Mouse (Mus musculus) regulatory T cell (primary cell): ENCODE measurements around the gene Pcif1.

Experiments
- in situ Hi-C: fragments of 300-600 bp; cut with MboI, MseI; formaldehyde crosslinking; loops from one replicate; pipeline ENCODE4 v1.15.1; 2025; ENCODE audit warnings: high pct_unique_total_duplicates

The Pcif1 gene

DNA sequence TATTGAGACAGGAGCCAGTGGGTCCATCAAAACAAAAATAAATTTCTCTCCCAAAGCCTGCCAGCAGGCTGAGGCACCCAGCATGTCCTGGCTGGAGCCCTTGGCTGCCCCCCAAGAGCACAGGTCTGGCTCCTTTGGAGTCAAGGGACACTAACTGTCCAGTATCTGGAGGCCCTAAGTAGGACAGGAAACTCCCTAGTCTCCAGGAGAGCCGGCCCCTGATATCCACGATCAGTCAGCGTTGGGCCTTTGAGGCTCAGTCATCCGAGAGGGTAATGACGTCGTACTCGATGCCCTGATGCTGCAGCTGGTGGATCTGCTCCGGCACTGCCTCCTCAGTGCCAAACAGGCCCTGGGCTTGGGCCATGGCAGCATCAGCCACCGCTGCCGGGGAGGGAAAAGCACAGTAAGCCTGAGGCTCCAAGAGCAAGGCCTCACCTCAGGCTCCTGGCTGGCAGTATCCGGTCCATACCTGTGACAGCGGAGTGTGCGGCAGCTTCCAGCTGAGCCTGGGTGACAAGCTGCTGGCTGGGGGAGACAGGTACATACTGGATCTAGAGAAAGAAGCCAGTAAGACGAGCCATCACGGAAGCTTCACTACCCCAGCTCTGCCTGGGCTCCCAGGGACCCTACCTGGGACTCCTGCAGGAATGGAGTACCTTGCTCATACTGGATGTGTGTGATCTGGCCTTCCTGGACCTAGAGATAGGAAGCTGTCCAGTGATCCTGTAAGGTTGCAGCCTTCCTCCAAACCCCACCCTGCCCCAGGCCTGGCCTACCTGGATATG lies 13.0 kb downstream of the Pcif1 start:
- in situ Hi-C loops = loop anchor here (25.0 kb wide), 1 partner anchor 1830 kb away; the partner anchor contains the start of gene Mybl2

DNA sequence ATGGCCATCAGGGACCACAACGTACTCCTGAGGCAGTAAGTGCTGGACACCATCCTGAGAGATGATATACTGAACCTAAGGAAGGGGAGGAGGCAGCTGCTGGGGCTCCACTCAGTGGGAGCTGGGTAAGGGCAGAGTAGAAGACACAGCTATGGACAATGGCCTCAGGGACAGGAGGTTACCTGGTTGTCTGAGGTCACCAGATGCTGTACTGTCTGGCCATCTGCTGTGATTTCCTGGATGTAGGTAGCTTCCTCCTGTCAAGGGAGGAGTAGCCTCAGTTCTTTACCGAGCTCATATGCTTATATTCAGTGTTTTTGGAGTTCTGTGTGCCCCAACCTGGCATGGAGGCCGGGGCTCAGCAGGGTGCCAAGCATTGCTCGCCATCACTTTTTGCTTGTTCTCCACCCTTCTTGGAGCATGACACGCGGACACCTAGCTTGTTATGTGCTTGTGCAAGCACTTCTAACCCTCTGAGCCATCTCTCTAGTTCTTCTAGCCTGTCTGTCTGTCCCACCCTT lies 13.7 kb downstream of the Pcif1 start:
- in situ Hi-C loops = loop anchor here (25.0 kb wide), 1 partner anchor 1830 kb away; the partner anchor contains the start of gene Mybl2

DNA sequence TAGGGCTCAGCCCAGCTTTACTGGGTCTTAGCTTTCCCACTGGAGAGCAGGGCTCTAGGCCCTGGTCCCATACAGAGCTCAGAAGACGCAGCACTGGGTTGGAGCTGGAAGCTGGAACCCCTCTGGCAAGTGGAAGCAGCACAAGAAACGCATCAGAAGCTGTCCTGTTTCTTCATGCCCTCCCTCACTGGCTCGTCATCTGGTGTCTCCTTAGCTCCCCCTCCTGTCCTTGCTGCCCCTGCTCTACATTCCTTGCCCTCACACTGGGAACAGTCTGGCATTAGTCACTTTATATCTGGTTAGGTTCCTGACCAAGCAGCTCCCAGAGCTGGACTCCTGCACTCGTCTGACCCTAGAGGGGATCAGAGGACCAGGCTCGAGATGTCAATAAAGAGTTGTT lies 14.9 kb downstream of the Pcif1 start:
- in situ Hi-C loops = loop anchor here (25.0 kb wide), 1 partner anchor 1832 kb away; the partner anchor contains the start of gene Mybl2

DNA sequence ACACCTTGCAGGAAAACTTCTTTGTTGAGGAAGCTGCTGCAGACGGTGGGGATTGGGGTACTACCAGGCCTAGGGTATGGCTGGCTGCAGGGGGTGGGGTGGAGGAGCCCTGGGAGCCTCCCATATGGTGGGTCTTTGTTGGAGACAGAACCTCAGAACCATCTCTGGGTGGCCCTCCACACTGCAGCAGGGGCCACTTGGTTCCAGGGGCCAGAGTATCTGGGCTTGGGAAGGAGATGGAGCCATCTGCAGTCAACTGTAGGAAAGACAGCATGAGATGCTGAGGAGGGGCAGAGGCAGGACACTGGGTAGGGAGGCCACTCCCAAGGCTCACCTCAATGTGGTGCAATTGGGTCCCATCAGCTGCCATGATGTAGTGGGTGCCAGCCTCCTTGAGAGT lies 15.5 kb downstream of the Pcif1 start:
- in situ Hi-C loops = loop anchor here (25.0 kb wide), 1 partner anchor 1832 kb away; the partner anchor contains the start of gene Mybl2

DNA sequence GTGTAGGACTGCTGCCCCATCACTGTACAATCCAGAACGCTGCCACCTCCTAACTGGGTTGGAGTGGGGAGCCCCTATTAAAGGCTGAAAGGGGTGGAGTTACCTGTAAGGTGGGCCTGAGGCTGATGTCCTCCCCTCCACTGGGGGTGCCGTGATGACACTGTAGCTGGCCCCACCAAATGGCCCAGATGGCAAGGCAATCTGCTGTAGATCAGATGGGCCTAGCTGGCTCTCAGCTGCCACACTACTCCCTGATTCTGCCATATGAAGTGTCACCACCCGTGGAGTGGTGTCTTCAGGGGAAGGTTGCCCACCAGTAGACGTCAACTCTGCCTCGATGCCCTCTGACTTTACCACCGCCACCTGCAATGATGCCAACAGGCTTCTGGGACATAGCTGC lies 16.8 kb downstream of the Pcif1 start:
- in situ Hi-C loops = loop anchor here (25.0 kb wide), 1 partner anchor 1834 kb away; the partner anchor contains the start of gene Mybl2

DNA sequence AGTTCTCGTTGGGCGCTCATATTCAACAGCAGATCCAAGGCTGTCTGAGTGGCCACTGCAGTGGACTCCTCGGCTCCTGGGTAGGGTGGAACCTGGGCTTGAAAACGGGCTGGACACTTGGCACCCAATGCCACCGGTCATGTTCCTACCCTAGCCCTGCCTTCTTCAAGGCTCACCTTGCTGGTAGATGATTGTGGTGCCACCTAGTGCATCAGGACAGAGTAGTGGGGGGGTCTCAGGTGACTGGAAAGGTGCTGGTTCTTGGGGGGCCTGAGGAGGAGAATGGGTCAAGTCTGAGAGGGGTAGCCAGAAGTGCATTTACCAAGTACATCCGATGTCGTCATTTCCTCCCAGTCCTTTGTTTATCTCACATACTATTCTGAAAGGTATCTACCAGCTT lies 18.9 kb downstream of the Pcif1 start:
- in situ Hi-C loops = loop anchor here (25.0 kb wide), 1 partner anchor 1836 kb away; the partner anchor contains the start of gene Mybl2

DNA sequence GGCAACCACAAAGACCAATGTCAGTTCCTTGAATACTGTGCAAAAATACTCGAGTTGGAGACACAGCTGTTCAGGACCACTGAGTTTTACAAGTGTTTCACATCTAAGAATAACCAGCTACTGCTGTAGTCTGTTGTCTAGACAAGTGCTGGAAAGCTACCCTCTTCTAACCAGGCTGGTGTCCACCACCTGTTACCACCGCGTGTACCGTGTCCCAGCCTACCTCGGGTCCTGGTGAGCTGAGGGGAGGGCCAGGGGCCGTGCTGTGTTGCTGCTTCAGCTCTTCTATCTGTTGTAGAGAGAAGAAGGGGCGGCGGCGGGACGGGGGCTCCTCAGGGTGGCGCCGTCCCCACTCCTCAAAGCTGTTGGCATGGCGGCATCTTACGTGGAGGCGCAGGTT lies 19.9 kb downstream of the Pcif1 start:
- in situ Hi-C loops = loop anchor here (25.0 kb wide), 1 partner anchor 1837 kb away; the partner anchor contains the start of gene Mybl2

DNA sequence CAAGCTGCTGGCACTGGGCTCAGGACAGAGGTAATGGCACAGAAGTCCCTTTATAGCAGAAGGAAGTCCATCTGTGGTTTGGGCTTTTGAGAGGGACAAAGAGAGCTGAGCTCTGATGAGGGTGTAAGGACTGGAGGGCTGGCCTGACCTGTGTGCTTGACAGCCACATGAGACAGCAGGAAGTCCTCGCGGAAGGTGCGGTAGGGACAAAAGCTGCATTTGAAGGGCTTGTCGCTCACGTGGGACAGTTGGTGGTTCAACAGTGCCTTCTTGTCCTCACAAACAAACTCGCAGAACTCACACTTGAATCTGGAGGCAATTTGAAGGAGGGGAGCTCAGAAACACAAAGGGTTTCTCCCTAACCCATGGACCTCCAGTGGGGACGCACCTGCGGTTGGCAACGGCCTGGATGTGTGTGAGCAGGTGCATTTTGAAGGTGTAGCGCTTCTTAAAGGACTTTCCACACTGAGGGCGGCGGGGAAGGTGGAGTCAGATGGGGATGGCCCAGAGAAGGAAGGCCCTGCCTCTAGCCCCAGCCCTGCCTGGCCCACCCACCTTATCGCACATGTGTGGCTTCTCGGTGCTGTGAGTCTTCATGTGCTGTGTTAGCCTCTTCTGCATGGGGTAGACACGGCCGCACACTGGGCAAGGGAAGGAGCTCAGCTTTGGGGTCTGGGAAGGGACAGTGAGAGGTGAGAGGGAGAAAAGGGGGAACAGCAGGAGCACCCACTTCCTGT lies 20.8 kb downstream of the Pcif1 start:
- in situ Hi-C loops = loop anchor here (25.0 kb wide), 1 partner anchor 1838 kb away; the partner anchor contains the start of gene Mybl2

DNA sequence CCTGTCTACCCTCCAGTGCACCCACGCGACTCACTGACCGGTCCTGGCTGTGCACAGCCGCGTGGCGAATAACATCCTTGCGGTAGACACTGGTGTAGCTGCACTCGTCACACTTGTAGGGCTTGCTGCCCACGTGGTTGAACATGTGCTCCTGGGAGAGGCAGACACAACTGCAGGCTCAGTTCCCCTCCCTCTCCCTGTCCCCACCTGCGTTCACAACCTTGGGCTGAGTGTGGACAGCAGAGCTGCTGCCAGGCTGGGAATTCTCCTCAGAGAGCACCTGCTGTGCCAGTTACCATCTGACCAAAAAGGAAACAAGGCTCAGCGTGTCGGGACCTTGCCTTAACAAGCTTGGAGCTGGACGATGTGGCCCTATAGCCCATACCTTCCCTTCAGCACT lies 22.3 kb downstream of the Pcif1 start:
- in situ Hi-C loops = no loop called here

DNA sequence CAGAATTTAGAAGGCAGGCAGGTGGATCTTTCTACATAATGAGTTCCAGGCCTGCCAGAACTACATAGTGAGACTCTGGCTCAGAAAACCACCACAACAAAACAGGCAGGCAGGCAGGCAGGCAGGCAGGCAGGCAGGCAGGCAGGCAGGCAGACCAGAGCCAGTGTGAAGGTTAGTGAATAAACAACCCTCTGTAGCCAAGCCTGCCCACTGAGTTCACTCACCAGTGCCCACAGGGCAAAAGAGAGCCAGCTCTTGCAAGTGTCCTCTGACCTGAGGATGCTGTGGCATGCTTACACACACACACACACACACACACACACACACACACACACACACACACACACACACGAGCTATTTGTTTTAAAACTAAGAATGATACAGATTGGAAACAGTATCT lies 24.4 kb downstream of the Pcif1 start:
- in situ Hi-C loops = no loop called here

DNA sequence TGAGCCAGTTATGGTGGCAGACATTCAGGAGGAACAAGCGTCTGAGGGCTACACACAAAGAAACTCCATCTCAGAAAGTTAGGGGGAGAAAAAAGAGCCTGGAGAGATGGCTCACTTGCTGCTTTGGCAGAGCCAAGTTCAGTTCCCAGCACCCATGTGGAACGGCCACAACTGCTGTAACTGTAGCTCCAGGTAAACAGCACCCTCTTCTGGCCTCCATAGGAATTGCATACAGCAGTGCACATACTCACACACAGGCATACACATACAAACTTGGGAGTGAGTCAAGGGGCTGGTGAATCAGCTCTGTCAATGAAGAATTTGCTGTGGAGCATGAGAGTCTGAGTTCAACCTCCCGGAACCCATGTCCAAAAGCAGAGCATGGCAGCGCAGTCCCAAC lies 27.0 kb downstream of the Pcif1 start:
- in situ Hi-C loops = no loop called here

DNA sequence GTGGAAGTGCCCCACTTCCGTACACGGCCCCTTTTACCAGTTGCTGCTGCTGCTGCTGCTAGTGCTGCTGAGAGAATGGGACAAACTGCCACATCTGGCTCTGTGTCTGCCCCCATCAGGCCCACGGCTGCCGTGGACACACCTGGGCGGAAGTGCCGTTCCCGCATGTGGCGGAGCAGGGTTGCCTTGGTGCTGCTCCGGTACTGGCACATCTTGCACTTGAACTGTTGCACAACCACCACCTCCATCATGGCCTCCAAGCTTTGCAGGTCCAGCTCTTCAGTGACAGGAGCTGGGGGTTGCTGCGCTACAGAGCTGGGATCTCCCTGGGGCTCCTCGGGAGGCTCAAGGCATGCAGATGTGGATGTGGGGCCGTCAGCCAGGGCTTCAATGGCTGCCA lies 28.4 kb downstream of the Pcif1 start:
- in situ Hi-C loops = no loop called here

DNA sequence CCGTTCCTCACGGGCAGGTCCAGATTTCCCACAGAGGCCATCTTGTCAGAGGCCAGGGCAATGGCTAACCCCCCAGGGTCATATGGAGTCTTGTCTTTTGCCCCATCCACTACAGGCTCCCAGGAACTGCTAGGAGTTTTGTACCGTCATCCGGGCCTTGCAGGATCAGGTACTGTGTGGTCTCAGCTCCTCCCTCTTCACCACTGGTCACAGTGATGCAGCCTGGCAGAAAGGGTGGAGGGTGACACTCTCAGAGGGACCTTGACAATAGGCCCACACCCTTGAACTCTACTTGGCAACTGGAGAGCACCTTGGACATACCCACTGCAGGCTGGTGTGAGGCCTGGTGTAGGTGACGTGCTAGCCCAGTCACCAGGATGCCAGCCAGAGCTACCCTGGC lies 28.9 kb downstream of the Pcif1 start:
- in situ Hi-C loops = no loop called here

DNA sequence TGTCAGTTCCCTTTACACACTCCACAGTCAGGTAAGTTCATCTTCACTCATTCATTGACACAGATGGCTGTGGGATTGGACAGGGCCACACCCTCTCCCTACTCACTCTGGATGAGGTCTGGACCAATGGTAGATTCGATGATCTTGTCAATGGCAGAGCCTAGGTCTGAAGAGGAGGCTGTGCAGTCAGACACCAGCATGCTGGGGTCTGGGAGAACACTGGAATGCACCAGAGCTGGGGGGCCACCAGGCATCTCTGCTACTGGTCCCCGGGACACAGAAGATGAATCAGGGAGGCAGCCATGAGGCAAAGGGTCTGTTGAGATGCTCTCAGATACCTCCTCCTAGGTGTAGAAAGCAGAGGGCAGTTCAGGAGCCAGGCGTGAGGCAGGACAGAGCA lies 30.0 kb downstream of the Pcif1 start:
- in situ Hi-C loops = no loop called here

DNA sequence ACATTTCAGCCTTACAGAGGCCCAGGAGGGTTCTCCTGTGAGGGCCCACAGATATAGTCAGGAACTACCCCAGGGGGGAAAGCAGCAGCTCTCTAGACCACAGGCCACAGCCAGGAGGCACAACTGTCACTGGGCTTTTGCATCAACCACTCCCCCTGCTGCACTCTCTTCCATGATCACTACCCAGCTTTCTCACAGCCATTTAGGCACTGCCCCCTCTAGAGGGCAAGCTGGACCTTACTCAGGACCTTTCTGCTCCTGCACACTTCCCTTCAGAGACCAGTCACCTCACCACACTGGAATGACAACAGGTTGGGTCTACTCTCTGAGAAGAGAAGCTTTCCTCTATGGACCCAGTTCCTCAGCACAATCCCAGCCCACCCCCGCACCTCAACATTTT lies 30.4 kb downstream of the Pcif1 start:
- in situ Hi-C loops = no loop called here

DNA sequence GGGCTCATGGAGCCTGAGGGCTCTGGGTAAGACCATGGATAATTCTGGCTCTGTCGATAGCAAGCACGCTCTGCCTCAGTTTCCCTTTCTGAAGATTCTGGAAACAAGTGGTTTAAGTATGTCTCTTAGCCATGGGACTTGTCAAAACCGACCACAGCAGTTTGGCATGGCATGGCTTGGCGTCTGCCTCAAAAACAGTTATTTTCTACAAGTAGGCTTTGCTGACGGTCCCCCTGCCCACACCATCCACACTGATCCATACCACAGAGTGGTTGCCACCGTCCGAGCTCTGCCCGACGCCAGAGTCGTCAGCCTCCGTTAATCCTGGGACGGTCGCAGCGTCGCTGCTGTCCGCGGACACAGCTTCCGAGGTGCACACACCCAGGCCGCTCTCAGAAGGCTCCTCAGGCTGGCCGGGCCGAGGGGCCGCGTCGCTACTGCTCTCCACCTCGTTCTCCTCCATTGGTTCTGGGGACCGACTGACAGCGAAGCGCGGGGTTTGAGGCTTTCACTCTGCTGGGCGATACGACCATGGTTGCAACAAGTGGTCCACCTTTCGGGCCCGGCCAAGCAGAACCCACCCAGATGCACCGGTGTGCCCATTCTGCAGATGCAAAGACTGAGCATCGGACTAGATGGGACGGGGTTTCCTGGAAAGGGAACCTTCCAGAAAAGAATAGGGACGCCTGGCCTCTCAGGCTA lies 31.4 kb downstream of the Pcif1 start:
- in situ Hi-C loops = no loop called here

DNA sequence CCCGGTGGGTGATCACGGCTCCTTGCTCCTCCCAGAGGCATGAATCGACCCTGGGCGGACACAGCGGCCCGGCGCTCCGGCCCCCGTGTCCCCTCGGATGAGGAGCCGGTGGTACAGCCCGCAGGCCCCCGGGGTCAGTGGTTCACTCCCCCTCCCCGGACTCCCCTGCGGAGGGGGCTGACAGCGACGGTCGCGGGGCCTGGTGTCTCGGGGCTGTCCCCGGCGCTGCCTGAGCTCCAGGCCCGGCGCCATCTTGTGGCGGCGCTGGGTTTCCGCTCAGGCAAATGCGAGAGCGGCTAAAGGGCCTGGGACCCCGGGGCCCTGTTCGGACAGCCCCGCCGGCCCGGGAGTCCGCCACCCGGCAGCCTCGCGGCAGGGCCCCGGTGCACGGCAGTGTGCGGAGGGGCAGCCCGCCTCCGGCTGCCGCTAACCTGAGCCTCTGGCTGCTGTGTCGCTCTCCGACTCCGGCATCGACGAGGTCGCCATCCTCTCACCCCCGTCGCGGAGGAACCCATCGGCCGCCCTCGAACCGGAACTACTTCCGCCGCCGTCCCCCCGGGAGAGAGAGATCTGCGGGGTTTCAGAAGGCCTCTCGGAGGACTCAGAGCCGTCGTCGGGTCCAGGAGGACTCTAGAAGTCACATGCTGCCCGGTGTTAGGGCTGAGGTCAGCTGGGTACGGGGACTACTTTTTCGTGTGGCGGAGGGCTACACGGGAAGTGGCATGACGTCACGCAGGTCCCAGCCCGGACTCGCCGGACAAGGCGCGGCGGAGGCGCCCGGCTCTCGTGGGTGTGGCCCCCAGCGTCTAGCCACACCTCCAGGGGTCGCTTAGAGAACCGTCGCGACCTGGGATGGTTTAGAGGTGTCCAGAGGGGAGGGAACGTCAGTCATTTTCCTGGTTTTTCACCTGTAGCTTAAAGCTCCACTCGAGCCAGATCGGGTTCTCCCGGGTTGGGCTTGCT lies 32.3 kb downstream of the Pcif1 start, which contains the start of gene Zfp335:
TSS of gene Zfp335 (minus strand) at position 672 of the 963 bp plus-strand sequence.
- in situ Hi-C loops = no loop called here

DNA sequence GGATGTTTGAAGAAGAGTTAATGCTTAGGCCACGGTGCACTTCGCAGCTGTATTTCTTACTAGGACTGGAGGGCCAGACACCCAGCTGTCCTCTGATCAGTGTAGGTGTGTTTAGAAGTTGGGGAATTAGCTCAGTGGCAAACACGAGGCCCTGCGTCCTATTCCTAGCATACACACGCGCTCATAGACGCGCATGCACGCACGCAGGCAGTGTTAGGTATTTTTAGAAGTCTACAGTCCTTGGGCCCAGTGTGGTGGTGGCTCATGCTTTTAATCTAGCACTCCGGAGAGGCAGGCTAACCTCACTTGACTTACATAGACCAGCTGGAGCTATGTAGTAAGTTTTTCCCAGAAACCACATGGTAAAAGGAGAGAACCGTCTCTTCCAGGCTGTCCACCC lies 33.0 kb downstream of the Pcif1 start:
- in situ Hi-C loops = no loop called here

DNA sequence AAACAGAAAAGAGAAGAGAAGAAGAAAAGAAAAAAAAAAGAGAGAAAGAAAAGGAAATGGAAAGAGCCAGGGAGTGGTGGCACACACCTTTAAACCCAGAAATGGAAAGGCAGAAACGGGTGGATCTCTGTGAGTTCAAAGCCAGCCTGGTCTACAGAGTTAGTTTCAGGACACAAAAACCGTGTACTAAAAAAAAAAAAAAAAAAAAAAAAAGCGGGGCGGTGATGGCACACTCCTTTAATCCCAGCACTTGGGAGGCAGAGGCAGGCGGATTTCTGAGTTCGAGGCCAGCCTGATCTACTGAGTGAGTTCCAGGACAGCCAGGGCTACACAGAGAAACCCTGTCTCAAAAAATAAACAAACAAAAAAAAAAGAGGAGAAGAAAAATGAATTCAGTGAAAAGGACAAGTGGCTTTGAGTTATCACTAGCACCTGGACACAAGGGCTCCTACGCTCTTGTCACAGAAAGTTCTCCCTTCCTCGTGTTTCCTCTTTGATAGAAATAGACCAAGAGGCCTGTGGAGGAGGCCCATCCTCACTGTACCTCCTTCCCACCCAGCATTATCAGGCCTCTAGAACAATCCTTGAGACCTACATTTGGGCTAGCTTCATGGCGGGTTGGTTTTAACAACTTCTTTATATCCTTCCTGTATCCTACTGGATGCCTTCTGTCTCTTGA lies 33.8 kb downstream of the Pcif1 start:
- in situ Hi-C loops = no loop called here

DNA sequence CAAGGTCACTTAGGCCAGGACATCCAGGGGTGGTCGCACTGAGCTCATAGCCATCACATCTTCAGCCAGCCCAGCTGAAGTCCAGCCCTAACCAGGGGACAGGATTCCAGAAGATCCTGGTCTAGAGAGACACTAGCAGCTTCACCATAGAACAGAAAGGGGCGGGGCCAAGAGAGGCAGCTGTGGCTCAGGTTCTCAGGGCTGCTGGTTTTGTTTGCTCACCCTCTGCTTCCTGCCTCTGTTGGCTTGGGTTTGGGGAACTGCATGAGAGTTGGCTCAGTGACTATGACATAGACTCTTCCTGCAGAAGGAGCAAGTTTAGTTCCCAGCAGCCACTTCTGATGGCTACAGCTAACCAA lies 34.3 kb downstream of the Pcif1 start:
- in situ Hi-C loops = no loop called here
